Mouse (Mus musculus): ENCODE measurements at regions not wholly inside any gene's neighbourhood (a gene's known extent, or its start where the extent isn't known, plus 50 kb on each side); places are given as distances from the start of the nearest gene placed in this dataset.

DNA sequence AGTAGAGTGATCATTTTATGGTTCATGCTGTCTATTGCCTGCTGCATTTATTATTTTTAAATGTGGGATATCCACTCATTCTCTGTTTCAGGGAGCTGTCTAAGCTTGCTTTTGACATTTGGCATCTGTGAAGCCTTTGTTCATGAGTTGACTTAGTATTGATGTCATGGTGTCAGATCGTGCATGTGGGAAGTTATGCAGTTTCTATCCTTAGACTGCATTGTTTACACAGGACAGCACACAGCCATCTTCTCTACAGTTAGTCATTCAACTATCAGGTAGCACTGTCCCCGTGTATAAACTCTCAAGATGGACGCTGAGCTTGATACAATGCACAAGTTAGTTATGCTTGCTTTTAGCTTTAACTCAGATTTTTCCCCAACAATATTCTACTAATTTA is 247.8 kb upstream of the Pde3a start:
- no peak for DNase-seq (ENCODE audit: extremely low read depth, insufficient read length, low spot score)

DNA sequence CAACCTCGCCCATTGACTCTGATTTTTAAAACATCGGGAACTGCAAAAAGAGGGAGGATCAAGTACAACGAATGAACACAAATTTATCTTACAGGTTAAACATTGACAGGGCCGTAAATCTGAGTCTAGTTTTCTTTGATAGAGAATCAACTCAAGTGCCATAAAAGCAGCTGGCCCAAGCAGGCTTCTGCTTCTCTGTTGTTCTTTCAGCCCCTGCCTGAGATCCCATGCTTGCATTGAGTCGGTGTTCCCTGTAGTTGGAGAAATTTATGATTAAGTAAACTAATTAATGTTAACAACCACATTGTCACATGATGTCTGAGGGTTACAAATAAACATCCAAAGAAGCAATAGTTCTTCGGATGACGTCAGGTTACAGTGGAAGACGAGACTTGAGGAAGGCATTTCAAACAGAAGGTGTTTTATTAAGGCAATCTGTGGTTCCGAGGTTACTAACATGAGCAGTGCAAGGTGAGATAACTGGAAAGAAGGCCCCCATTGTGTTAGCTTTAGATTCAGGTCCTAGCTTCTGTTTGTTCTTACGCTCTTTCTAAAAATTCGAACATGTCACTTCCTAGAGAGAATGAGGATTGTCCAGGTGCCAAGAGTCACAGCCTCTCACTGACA is 233.9 kb upstream of the Pde3a start:
- DNase-seq (ENCODE audit: extremely low read depth, insufficient read length, low spot score) = no peak

DNA sequence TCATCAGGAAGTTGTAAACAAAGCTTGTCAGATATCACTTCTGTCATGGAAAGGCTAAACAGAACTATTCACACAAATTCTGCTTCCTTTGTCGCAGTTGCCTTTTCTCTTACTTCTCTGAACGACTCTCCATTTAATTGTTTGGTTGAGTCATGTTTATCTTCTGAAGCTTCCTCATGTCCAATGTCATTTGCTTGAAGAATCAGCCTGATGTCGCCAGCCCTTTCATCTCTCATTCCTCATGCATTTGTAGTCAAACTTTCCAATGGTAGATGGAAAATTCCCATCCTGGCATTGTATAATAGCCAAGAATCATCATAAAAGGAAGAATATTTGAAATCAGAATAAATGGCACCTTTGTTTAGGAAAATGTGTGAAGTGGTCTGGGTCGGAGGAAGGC is 225.6 kb upstream of the Pde3a start:
- DNase-seq (ENCODE audit: extremely low read depth, insufficient read length, low spot score) = no peak

DNA sequence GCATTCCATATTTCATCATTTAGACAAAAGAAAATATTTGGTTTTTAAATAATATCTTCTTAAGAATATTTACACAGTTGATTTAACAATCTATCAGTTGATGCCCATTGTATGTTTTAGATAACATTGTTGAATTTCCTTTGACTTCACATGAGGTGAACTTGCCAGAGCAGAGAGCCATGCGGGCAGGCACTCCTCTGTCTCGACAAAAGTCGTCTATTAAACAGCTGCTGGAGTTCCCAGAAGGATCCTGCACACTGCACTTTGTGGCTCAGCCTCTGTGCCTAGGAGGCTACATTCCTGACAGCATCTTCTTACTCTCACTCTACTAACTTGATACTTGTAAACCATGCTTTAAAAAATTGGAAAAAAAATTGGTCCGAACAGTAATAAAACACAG is 221.7 kb upstream of the Pde3a start:
- DNase-seq (ENCODE audit: extremely low read depth, insufficient read length, low spot score) = no peak

DNA sequence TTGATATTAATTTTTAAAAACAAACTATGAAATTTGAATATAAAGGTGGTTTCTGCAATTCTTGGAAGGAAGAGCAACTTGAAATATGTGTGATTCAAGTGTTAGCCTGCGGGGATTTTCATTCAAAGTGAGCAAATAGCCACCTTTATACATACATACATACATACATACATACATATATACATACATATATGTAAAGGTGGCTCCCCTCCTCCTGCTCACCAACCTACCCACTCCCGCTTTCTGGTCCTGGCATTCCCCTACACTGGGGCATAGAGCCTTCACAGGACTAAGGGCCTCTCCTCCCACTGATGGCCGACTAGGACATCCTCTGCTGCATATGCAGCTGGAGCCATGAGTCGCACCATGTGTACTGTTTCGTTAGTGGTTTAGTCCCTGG is 221.3 kb upstream of the Pde3a start:
- DNase-seq (ENCODE audit: extremely low read depth, insufficient read length, low spot score) = no peak

DNA sequence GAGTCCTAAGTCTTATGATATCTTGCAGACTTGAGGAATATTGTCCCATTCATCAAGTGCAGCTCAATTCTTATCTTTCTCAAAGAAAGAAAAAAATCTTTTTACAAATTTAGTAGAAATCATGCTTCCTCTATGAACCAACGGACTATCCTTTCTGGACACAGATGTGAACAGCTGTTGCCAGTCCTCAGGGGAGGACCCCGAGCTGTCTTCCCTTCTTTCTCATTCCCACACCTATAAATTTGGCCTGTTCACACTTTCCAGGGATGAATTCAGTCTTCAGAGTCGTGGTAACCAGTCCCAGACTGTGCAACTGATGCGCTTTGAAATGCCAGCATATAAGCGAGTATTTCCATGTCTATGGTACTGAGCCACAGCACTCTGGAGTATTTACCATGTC is 214.2 kb upstream of the Pde3a start:
- no peak for DNase-seq (ENCODE audit: extremely low read depth, insufficient read length, low spot score)

DNA sequence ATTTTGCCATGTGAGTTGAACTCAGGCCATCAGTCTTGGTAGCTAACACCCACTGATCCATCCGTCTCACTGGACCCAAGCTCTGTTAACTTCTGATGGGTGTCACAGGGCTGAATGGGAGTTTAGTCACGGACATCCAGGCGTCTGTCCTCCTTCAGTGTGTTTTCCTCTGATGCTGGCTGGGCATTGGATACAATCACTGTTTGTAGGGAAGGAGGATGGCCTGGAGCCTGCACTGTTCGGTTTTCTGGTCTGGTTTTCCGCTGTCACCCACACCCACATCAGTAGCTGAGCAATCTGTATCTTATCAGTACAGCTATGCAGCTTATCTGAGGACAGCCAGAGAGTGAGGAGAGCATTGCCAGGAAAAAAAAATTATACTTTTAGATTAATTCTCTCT is 207.7 kb upstream of the Pde3a start:
- DNase-seq (ENCODE audit: extremely low read depth, insufficient read length, low spot score) = no peak

DNA sequence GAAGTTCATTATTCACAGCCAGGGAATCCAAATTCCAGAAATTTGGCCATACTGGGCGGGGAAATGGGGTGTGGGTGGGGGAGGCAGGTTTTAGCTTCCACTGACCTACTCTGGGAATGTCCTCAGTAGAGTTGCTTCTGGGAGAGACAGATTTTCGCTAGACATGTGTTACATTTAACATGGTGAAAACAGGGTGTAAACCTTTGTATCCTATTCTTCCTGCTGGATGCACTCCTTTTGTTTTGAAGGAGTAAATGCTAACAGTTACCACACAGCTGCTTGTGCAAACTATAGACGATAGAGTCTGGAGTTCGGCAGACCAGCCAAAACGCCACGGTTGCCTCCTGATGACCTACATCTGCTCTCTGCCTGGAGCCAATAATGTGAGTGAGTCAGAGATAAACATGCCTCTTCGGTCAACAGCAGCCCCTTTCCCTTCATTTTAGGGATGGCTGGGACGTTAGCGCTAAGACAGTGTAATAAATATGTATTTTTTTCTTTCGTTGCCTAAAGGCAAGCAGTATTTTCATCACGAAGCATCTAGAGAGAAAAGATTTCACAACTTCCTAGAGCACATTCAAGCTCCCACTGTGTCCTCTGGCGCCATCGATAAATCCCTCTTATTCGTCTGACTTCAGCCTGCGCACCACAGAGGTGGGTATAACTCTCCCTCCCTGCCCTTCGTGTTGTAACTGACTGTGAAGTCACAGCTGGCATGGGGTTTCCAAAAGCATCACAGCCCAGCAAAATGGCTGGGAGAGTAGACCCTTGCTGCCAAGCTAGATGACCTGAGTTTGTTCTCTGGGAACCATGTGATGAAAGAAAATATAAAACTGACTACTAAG is 207.1 kb upstream of the Pde3a start:
- DNase-seq (ENCODE audit: extremely low read depth, insufficient read length, low spot score) = no peak

DNA sequence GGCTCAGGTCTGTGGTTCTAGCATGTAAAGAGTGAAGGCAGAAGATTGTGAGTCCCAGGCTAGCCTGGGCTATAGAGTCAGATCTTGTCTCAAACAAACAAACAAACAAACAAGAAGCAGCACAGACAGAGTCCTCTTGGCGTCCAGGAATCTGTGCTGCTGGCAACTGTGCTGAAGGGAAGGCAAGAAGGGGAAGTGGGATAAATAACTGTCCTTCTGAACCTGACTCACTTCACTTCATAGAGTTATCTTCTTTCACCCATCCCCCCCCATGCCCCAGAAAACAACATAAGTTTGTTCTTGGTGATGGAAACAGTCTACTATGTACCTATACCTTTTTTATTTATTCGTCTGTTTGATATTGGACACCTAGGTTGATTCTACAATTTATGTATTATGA is 200.8 kb upstream of the Pde3a start:
- no peak for DNase-seq (ENCODE audit: extremely low read depth, insufficient read length, low spot score)

DNA sequence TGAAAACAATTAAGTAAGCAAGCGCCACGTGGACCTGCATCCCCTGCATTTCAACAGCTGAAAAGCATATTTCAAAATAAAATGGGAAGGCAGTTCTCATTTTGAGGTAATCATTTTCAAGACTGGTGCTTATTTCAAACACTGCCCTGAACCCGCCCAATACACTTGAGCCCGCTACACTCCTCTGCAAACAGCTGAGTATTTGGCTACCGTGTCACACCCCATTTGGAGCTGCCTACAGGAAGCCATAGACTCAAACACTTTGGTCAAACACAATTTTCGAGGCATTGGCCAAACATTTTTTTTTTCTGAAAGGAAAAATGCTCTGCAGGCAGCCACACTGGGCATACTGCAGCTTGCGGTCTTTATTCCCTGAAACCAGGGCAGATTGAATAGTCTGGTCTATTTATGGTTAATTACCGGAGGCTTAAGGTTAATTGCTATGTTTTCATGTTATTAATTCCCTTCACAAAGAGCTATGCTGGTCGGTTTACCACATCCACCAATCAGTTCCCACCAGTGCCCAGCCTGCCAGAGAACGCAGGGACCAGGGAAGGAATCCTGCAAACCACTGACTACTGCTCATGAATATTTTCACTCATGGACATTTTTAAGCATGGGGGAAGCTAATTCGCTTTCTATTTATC is 198.9 kb upstream of the Pde3a start:
- DNase-seq (ENCODE audit: extremely low read depth, insufficient read length, low spot score) = no peak

DNA sequence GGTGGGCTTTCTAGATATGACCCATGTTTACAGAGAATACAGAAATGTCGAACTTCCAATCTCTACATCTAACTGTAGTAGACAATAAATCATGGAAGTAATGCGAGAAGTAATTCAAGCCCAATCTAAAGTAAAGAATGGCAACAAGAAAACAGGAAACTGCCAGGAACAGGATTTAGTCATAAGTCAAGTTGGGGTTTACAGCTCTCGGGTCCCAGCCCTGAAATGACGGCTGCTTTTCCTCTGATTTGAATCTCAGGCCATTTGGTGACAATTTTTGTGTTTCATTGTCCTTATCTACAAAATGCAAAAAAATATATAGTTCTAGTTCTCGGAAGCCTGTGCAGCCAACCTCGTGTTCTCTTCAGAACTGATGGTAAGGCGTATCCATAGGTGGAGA is 195.0 kb upstream of the Pde3a start:
- no peak for DNase-seq (ENCODE audit: extremely low read depth, insufficient read length, low spot score)

DNA sequence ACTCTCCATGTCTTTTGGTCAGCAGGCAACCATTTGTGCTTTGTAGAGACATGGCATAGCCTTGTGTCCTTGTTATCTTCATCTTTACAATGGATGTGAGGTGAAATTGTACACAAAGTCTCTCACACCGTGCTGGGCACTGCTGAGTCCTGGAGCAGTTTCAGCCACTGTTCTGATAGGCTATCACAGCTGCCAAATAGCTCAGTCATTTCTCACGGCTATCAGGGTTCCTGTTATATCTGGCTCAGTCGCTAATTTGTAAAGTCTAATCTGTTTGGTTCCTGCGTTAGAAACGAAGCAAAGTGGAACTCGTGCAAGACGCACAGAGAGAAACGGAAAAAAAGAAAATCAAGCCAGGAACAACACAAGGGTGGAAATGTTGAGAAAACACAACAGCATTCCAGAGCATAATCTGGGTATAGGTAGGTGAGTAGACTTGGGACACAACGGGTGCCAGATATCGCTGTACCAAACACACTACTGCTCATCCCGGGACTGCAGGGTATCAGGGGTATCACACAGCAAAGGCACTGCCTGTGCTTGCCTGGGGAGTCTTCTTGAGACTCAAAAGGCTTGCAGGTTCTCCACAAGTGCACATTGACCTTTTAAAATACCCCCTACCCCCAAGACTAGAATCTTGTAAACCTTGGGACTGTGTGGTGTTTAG is 189.7 kb upstream of the Pde3a start:
- DNase-seq (ENCODE audit: extremely low read depth, insufficient read length, low spot score) = no peak

DNA sequence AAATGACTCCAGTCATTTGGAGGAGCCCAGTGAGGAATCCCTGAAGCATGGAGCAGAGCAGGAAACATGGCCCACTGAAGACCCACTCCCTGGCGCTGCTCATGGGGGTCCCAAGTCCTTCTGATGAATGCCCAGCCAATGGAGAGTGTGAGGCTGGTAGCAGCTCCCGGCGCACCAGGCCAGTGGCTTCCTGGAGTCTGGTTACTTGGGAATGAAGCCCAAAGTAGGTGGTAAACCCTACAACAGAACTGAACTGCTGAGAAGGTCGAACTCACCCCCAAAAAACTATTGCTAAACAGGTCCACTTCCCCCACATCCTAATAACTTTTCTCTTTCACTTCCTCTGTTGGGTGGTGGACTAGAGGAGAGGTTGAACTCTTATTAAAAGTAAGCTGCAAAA is 183.3 kb upstream of the Pde3a start:
- DNase-seq (ENCODE audit: extremely low read depth, insufficient read length, low spot score) = no peak

DNA sequence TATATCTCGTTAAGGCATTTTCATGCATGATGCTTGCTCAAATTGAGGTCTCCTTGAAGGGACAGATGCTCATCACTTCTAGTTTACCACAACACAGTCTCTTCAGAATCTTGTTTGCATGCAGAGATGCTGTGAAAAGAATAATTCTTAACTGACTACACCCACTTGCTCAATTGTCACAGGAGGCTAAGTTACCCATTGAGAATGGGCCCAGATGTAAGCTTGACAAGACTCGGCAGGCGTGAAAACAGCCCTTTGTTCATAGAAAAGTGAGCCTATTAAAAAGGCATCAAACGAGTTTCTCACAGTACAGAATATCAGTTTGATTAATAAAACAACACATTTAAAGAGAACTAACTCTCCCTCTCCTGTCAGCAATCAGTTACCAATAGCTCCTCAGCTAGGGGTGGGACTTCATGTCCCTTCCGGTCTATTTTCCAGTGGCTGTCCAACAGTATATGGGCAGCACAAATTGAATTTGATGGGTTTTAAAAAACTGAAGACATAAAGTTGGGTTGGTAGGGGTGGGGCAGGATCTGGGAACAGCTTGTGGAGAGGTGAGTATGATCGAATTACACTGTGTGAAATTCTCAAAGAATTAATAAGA is 180.1 kb upstream of the Pde3a start:
- DNase-seq (ENCODE audit: extremely low read depth, insufficient read length, low spot score) = no peak

DNA sequence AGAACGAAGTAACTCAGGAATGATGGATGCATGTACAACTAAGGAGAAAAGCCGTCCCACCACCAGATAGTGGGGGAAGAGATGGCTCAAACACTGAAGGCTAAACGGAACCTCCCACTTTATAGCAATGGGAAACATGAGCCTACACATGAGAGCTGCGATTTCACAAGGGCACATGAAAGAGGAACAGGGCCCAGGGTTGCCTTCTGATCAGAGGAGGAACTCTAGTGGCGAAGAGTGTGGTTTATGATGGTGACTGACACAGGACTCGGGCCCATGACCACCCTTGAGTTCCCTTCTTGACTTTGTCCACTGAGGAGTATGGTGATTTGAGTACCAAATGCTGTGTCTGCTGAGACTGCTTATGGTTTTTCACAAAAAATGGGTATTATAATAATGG is 179.2 kb upstream of the Pde3a start:
- DNase-seq (ENCODE audit: extremely low read depth, insufficient read length, low spot score) = no peak

DNA sequence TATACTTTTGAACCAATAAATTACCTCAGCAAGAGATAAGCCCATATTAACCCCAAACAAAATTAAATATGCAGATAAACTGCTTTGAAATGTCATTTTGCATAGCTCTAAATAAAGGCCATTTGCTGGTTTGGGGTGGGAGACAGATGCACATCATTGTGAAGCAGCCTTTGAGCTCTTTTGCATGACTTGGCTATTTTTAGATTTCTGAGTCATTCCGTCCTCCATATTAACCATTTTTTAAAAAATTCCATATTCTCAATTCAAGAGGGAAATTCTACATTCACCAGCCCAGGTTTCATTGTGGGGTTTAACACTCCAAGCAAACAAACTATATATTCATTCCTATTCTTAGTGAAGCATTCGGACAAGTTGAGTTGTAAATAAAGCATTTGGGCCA is 177.6 kb upstream of the Pde3a start:
- no peak for DNase-seq (ENCODE audit: extremely low read depth, insufficient read length, low spot score)

DNA sequence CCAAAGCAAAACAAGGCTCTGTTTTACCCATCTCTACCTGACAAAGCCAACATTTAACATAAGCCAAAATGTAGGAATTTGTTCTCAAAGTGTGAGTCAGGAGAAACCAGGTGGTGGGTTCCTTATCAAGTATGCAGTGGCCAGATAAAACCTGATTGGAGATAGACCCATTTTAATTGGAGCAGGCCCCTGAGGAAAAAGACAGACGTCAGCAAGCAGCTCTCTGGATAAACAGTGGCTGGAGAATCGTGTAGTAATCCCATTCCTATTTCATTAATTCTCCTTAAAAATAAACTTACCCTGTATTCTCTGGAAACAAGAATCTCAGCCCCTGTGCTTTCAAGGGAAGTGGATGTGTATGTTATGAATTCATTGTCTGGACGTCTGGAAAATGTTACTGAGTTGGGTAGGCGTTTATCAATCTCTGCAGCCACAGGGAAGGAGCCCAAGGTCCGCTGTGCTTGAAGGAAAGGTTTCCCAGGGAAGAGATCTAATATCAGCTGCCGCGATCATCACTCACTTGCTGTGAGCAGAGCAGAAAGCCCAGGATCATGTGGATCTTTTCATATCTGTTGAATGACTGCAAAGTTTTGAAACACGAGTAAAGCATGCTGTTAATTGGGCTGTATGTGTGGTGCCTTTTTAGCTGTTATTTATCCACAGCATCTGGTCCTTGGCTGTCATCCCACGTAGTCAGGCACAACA is 157.8 kb upstream of the Pde3a start:
- no peak for DNase-seq (ENCODE audit: extremely low read depth, insufficient read length, low spot score)

DNA sequence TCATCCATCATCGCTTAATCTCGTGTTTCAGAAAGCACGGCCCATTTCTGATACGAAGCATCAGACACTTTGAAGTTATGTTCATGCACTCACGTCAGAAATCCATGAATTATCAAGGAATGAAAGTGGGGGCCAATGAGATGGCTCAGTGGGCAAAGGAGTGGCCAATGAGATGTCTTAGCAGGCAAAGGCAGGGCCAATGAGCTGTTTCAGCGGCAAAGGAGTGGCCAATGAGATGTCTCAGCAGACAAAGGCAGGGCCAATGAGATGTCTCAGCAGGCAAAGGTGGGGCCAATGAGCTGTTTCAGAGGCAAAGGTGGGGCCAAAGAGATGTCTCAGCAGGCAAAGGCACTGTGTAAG is 157.3 kb upstream of the Pde3a start:
- DNase-seq (ENCODE audit: extremely low read depth, insufficient read length, low spot score) = no peak

DNA sequence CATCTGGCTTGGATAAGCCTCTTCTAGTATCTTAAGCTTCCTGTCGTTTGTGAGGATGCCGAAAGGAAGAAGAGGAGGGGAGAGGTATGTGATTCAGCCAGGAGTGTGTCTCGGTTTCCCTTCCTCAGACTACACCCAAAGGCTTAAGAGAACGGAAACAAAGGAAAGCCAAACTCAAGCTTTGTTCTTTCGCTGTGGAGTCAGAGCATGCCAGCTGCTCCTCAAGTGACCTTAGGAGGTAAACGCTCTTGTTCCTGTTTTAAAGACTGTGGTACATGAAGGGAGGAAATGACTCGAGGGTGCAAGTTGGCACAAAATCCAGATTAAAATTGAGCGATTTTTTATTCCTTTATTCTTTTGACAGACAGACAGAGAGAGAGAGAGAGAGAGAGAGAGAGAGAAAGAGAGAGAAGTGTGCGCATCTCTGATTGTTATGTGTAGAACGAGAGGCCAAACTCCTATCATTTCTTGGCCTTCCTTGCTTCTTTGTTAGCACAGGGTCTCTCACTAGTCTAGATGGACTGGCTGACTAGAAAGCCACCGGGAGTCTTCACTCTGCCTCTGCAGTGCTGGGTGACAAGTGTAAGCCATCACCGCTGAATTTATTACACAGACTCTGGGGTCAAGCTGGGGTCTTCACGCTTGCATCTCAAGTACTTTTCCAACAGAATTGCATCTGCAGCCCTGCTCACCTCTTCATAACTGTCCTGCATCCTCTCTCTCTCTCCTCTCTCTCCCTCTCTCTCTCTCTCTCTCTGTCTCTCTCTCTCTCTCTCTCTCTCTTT is 151.5 kb upstream of the Pde3a start:
- no peak for DNase-seq (ENCODE audit: extremely low read depth, insufficient read length, low spot score)

DNA sequence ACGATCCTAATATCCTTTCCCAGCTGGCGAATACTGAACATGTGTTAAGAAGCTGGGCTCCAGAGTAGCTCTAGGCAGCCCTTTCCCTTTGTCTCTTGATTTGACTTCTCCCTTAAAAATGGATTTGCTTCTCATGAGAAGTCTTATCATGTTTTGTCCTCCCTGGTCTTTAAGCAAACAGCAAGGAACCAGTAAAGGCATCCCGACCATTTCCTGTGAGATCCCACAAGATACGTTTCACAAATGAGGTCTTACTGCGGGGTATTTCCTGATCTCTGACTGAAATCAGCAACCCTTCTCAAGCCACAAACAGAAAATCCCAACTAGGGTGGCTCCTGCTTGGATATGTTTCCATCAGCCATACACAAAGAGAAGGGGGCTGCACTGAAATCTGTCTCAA is 130.8 kb upstream of the Pde3a start:
- no peak for DNase-seq (ENCODE audit: extremely low read depth, insufficient read length, low spot score)

Measured in 3134 (cell line).